Mouse (Mus musculus) stomach, embryonic 14.5 days (tissue): Measurements from ENCODE around the gene Ttbk2. TPM values are rescaled to one million over a fixed set of nuclear protein-coding genes. Genes with fewer than 3 reads are reported as not detected.
A peak's percentile ranks its signal among the peaks of the same experiment; 100 is the strongest.

ENCODE experiments used
- ATAC-seq: fragments of 200-750 bp; cut with Nextera tagmentation; 2 replicates; pipeline ENCODE4 v1.8.0; 2017; ENCODE audit warnings: low read depth, moderate TSS enrichment; ENCODE audit not compliant: insufficient number of reproducible peaks, insufficient read depth, low FRiP score
- H3K27ac ChIP-seq: fragments of 300-500 bp; sonication (generic); 2 replicates; pipeline ENCODE4 v1.5.1; 2014; ENCODE audit warnings: mild to moderate bottlenecking, low read length, moderate library complexity, mixed read lengths
- H3K27me3 ChIP-seq: fragments of 300-500 bp; sonication (generic); 2 replicates; pipeline ENCODE4 v1.6.1; 2014; ENCODE audit warnings: low read length, control low read depth, mixed read lengths; ENCODE audit not compliant: control insufficient read depth, insufficient read depth
- H3K36me3 ChIP-seq: fragments of 300-500 bp; sonication (generic); 2 replicates; pipeline ENCODE4 v1.6.1; 2014; ENCODE audit warnings: mild to moderate bottlenecking, control low read depth, low read length, moderate library complexity, mixed read lengths; ENCODE audit not compliant: control insufficient read depth, insufficient read depth
- H3K4me1 ChIP-seq: fragments of 300-500 bp; sonication (generic); 2 replicates; pipeline ENCODE4 v1.6.1; 2014; ENCODE audit warnings: low read length, control low read depth, mixed read lengths; ENCODE audit not compliant: control insufficient read depth, insufficient read depth
- H3K4me2 ChIP-seq: fragments of 300-500 bp; sonication (generic); replicated peaks from 2 replicates; pipeline ENCODE4 v1.6.1; 2014; ENCODE audit warnings: low read depth, low read length, control low read depth
- H3K4me3 ChIP-seq: fragments of 300-500 bp; sonication (generic); 2 replicates; pipeline ENCODE4 v1.5.1; 2014; ENCODE audit warnings: low read depth, low read length, control low read depth
- H3K9ac ChIP-seq: fragments of 300-500 bp; sonication (generic); replicated peaks from 2 replicates; pipeline ENCODE4 v1.6.1; 2014; ENCODE audit warnings: low read depth, mild to moderate bottlenecking, control low read depth, low read length, moderate library complexity, mixed read lengths
- H3K9me3 ChIP-seq: fragments of 300-500 bp; sonication (generic); 2 replicates; pipeline ENCODE4 v1.6.1; 2016; ENCODE audit warnings: low read depth, low read length, control low read depth; ENCODE audit not compliant: control insufficient read depth
- WGBS: fragments of 180-500 bp; shearing (Covaris S2); extraction: QIAGEN DNeasy Blood & Tissue Kit; methylation state at CpG from one replicate; pipeline ENCODE4 v1.1.7; 2014; 5-methylcytosine and 5-hydroxymethylcytosine counted together
- polyA plus RNA-seq: library from polyadenylated mRNA; unstranded; fragments of >200 nt; fragmentation: Nextera tagmentation; extraction: Ambion mirVana; gene quantifications from 2 replicates; pipeline ENCODE4 v1.2.1, GENCODE M21; 2014

Gene Ttbk2
- polyA plus RNA-seq, 1 experiment from 2014 or later: 5.1 TPM

GRCm38 (mm10) chr2:120730639-120731166, 119.7 kb downstream of the Ttbk2 start:
- peak; percentile 11 for ATAC-seq
- Histone ChIP-seq H3K9ac (peak overlapping the region; percentile 85), H3K4me3 (peak overlapping the region; percentile 96), H3K36me3 (peaks cover 25% of the 10 kb centered on the region), H3K4me1 (peaks cover 12% of the 10 kb centered on the region; the same call in 1 of the 2 replicates), H3K9me3 (no peaks in the 10 kb centered on the region), H3K4me2 (peak overlapping the region; percentile 94), H3K27me3 (no peaks in the 10 kb centered on the region), H3K27ac (peak overlapping the region; percentile 94)
- WGBS: 0% methylated on average over 48 of the region's 50 CpGs

- Histone ChIP-seq H3K27ac (no peak overlapping the region), H3K36me3 (peaks cover 32% of the 10 kb centered on the region), H3K27me3 (no peaks in the 10 kb centered on the region), H3K4me3 (peak overlapping the region; percentile 96), H3K4me2 (peak overlapping the region; percentile 94), H3K9ac (peak overlapping the region; percentile 85), H3K4me1 (peaks cover 12% of the 10 kb centered on the region; the same call in 1 of the 2 replicates), H3K9me3 (no peaks in the 10 kb centered on the region)
- no peak for ATAC-seq
- 5% methylated on average over 23 of the region's 23 CpGs for WGBS
Measured at GRCm38 (mm10) chr2:120729775-120730585, 120.4 kb downstream of the Ttbk2 start.

GRCm38 (mm10) chr2:120724176-120724575, 126.2 kb downstream of the Ttbk2 start:
- H3K9ac ChIP-seq: no peak overlapping the region
- no peak for ATAC-seq
- H3K9me3 ChIP-seq: no peaks in the 10 kb centered on the region
- H3K27ac ChIP-seq: no peak overlapping the region
- H3K4me2 ChIP-seq: no peak overlapping the region
- peaks cover 2% of the 10 kb centered on the region; the same call in 1 of the 2 replicates for H3K4me1 ChIP-seq
- H3K4me3 ChIP-seq: no peak overlapping the region
- 82% methylated on average over 6 of the region's 6 CpGs for WGBS
- peaks cover 87% of the 10 kb centered on the region for H3K36me3 ChIP-seq
- H3K27me3 ChIP-seq: no peaks in the 10 kb centered on the region

GRCm38 (mm10) chr2:120723621-120724020, 126.8 kb downstream of the Ttbk2 start:
- no peak overlapping the region for H3K27ac ChIP-seq
- H3K36me3 ChIP-seq: peaks cover 93% of the 10 kb centered on the region
- no peak overlapping the region for H3K9ac ChIP-seq
- H3K9me3 ChIP-seq: no peaks in the 10 kb centered on the region
- no peak for ATAC-seq
- no peak overlapping the region for H3K4me3 ChIP-seq
- 79% methylated on average over 4 of the region's 4 CpGs for WGBS
- no peaks in the 10 kb centered on the region for H3K4me1 ChIP-seq
- H3K27me3 ChIP-seq: no peaks in the 10 kb centered on the region
- no peak overlapping the region for H3K4me2 ChIP-seq

- no peak overlapping the region for H3K27ac ChIP-seq
- no peak overlapping the region for H3K4me3 ChIP-seq
- H3K4me2 ChIP-seq: no peak overlapping the region
- H3K36me3 ChIP-seq: peaks cover 95% of the 10 kb centered on the region
- no peak for ATAC-seq
- WGBS: 76% methylated on average over 8 of the region's 8 CpGs
- no peak overlapping the region for H3K9ac ChIP-seq
- H3K27me3 ChIP-seq: no peaks in the 10 kb centered on the region
- H3K4me1 ChIP-seq: no peaks in the 10 kb centered on the region
- no peaks in the 10 kb centered on the region for H3K9me3 ChIP-seq
Measured at GRCm38 (mm10) chr2:120722491-120722890, 127.9 kb downstream of the Ttbk2 start.

GRCm38 (mm10) chr2:120721911-120722310, 128.5 kb downstream of the Ttbk2 start:
- WGBS: 92% methylated on average over 2 of the region's 2 CpGs
- peaks cover 95% of the 10 kb centered on the region for H3K36me3 ChIP-seq

GRCm38 (mm10) chr2:120720821-120721220, 129.6 kb downstream of the Ttbk2 start:
- no peak overlapping the region for H3K4me3 ChIP-seq
- WGBS: 92% methylated on average over 6 of the region's 6 CpGs

More at GRCm38 (mm10) chr2:120721911-120722310, 128.5 kb downstream of the Ttbk2 start:
- Histone ChIP-seq H3K27me3 (no peaks in the 10 kb centered on the region), H3K9me3 (no peaks in the 10 kb centered on the region), H3K4me3 (no peak overlapping the region), H3K4me2 (no peak overlapping the region), H3K4me1 (no peaks in the 10 kb centered on the region), H3K27ac (no peak overlapping the region), H3K9ac (no peak overlapping the region)
- no peak for ATAC-seq

GRCm38 (mm10) chr2:120718496-120718895, 131.9 kb downstream of the Ttbk2 start:
- Histone ChIP-seq H3K4me3 (no peak overlapping the region), H3K27me3 (no peaks in the 10 kb centered on the region), H3K27ac (no peak overlapping the region), H3K9ac (no peak overlapping the region), H3K9me3 (no peaks in the 10 kb centered on the region), H3K36me3 (peaks cover 83% of the 10 kb centered on the region), H3K4me1 (no peaks in the 10 kb centered on the region), H3K4me2 (no peak overlapping the region)
- 94% methylated on average over 8 of the region's 8 CpGs for WGBS
- ATAC-seq: no peak

More at GRCm38 (mm10) chr2:120720821-120721220, 129.6 kb downstream of the Ttbk2 start:
- no peaks in the 10 kb centered on the region for H3K27me3 ChIP-seq
- no peak for ATAC-seq
- H3K9ac ChIP-seq: no peak overlapping the region
- H3K4me2 ChIP-seq: no peak overlapping the region
- no peaks in the 10 kb centered on the region for H3K9me3 ChIP-seq
- H3K27ac ChIP-seq: no peak overlapping the region
- H3K4me1 ChIP-seq: no peaks in the 10 kb centered on the region
- H3K36me3 ChIP-seq: peaks cover 92% of the 10 kb centered on the region
